Mouse (Mus musculus) hindbrain, embryonic 15.5 days (tissue): ENCODE results near the gene Myo7a. TPM values are rescaled to one million over a fixed set of nuclear protein-coding genes. Genes with fewer than 3 reads are reported as not detected.

ENCODE experiments used
- ATAC-seq: fragments of 200-750 bp; cut with Nextera tagmentation; 2 replicates; pipeline ENCODE4 v1.8.0; 2017; ENCODE audit warnings: low read depth, moderate number of reproducible peaks, moderate TSS enrichment; ENCODE audit not compliant: low FRiP score
- H3K27ac ChIP-seq: fragments of 300-500 bp; sonication (generic); replicated peaks from 2 replicates; pipeline ENCODE4 v1.5.1; 2015; ENCODE audit warnings: mild to moderate bottlenecking, inconsistent platforms
- H3K27me3 ChIP-seq: fragments of 300-500 bp; sonication (generic); 2 replicates; pipeline ENCODE4 v1.6.1; 2015; ENCODE audit warnings: control low read depth, inconsistent platforms
- H3K36me3 ChIP-seq: fragments of 300-500 bp; sonication (generic); 2 replicates; pipeline ENCODE4 v1.6.1; 2015; ENCODE audit warnings: control low read depth, inconsistent platforms
- H3K4me1 ChIP-seq: fragments of 300-500 bp; sonication (generic); replicated peaks from 2 replicates; pipeline ENCODE4 v1.6.1; 2015; ENCODE audit warnings: control low read depth, inconsistent platforms
- H3K4me2 ChIP-seq: fragments of 300-500 bp; sonication (generic); 2 replicates; pipeline ENCODE4 v1.6.1; 2015; ENCODE audit warnings: moderate library complexity, mild to moderate bottlenecking, inconsistent platforms
- H3K4me3 ChIP-seq: fragments of 300-500 bp; sonication (generic); 2 replicates; pipeline ENCODE4 v1.5.1; 2015; ENCODE audit warnings: mild to moderate bottlenecking, inconsistent platforms
- H3K9ac ChIP-seq: fragments of 300-500 bp; sonication (generic); 2 replicates; pipeline ENCODE4 v1.6.1; 2015; ENCODE audit warnings: inconsistent platforms
- H3K9me3 ChIP-seq: fragments of 300-500 bp; sonication (generic); 2 replicates; pipeline ENCODE4 v1.6.1; 2016; ENCODE audit warnings: control low read depth, inconsistent platforms
- WGBS: fragments of 180-500 bp; shearing (Covaris S2); methylation state at CpG from one replicate; pipeline ENCODE4 v1.1.7; 2015; 5-methylcytosine and 5-hydroxymethylcytosine counted together
- polyA plus RNA-seq: library from polyadenylated mRNA; unstranded; fragments of >200 nt; fragmentation: Nextera tagmentation; extraction: Ambion mirVana; gene quantifications from 2 replicates; pipeline ENCODE4 v1.2.1, GENCODE M21; 2015

Myo7a gene
- polyA plus RNA-seq, 1 experiment from 2014 or later: 19.3 TPM

GRCm38 (mm10) chr7:98109771-98110170 lies 9.6 kb downstream of the Myo7a start:
- no peak overlapping the region for H3K27ac ChIP-seq
- no peak overlapping the region for H3K4me3 ChIP-seq
- H3K4me1 ChIP-seq: peaks cover 6% of the 10 kb centered on the region; the same call in 1 of the 2 replicates
- H3K36me3 ChIP-seq: no peaks in the 10 kb centered on the region
- no peak overlapping the region for H3K9ac ChIP-seq
- peaks cover 16% of the 10 kb centered on the region; the same call in 1 of the 2 replicates for H3K27me3 ChIP-seq
- no peaks in the 10 kb centered on the region for H3K9me3 ChIP-seq
- WGBS: 73% methylated on average over 4 of the region's 4 CpGs
- no peak overlapping the region for H3K4me2 ChIP-seq
- ATAC-seq: no peak

GRCm38 (mm10) chr7:98108636-98109430 lies 10.5 kb downstream of the Myo7a start:
- no peaks in the 10 kb centered on the region for H3K9me3 ChIP-seq
- no peak overlapping the region for H3K4me3 ChIP-seq
- peaks cover 7% of the 10 kb centered on the region for H3K4me1 ChIP-seq
- H3K27me3 ChIP-seq: peaks cover 16% of the 10 kb centered on the region; the same call in 1 of the 2 replicates
- H3K4me2 ChIP-seq: no peak overlapping the region
- 84% methylated on average over 16 of the region's 16 CpGs for WGBS
- no peak for ATAC-seq
- no peak overlapping the region for H3K9ac ChIP-seq
- no peak overlapping the region for H3K27ac ChIP-seq
- H3K36me3 ChIP-seq: no peaks in the 10 kb centered on the region

GRCm38 (mm10) chr7:98106272-98106671 lies 13.1 kb downstream of the Myo7a start:
- WGBS: 92% methylated on average over 7 of the region's 7 CpGs
- Histone ChIP-seq H3K4me1 (peaks cover 24% of the 10 kb centered on the region), H3K27ac (no peak overlapping the region), H3K27me3 (0 out of 2 replicates have a peak, but pooled peaks cover 9% of the 10 kb centered on the region), H3K4me3 (no peak overlapping the region), H3K9me3 (no peaks in the 10 kb centered on the region), H3K4me2 (no peak overlapping the region), H3K9ac (no peak overlapping the region), H3K36me3 (no peaks in the 10 kb centered on the region)
- no peak for ATAC-seq

GRCm38 (mm10) chr7:98104481-98105435 lies 14.6 kb downstream of the Myo7a start:
- ATAC-seq: no peak
- Histone ChIP-seq H3K9me3 (no peaks in the 10 kb centered on the region), H3K9ac (no peak overlapping the region), H3K4me3 (no peak overlapping the region), H3K36me3 (no peaks in the 10 kb centered on the region), H3K4me2 (no peak overlapping the region), H3K4me1 (peaks cover 23% of the 10 kb centered on the region), H3K27ac (no peak overlapping the region), H3K27me3 (no peaks in the 10 kb centered on the region)
- WGBS: 69% methylated on average over 16 of the region's 16 CpGs

GRCm38 (mm10) chr7:98103942-98104292 lies 15.4 kb downstream of the Myo7a start:
- no peak; the same call in 1 of the 2 replicates for ATAC-seq
- no peaks in the 10 kb centered on the region for H3K9me3 ChIP-seq
- peaks cover 23% of the 10 kb centered on the region for H3K4me1 ChIP-seq
- no peaks in the 10 kb centered on the region for H3K27me3 ChIP-seq
- 81% methylated on average over 5 of the region's 5 CpGs for WGBS
- no peak overlapping the region for H3K4me3 ChIP-seq
- no peak overlapping the region for H3K27ac ChIP-seq
- no peaks in the 10 kb centered on the region for H3K36me3 ChIP-seq
- no peak overlapping the region for H3K4me2 ChIP-seq
- H3K9ac ChIP-seq: no peak overlapping the region

- H3K36me3 ChIP-seq: no peaks in the 10 kb centered on the region
- ATAC-seq: peak; percentile 66
- 19% methylated on average over 16 of the region's 26 CpGs for WGBS
- H3K4me3 ChIP-seq: peak overlapping the region; percentile 32
- no peaks in the 10 kb centered on the region for H3K27me3 ChIP-seq
- peak overlapping the region; percentile 60 for H3K4me2 ChIP-seq
- no peaks in the 10 kb centered on the region for H3K9me3 ChIP-seq
- H3K4me1 ChIP-seq: peaks cover 23% of the 10 kb centered on the region
- peak overlapping the region; percentile 51 for H3K9ac ChIP-seq
- H3K27ac ChIP-seq: peak overlapping the region; percentile 76
These were observed 16.1 kb downstream of the Myo7a start for GRCm38 (mm10) chr7:98103002-98103941.

GRCm38 (mm10) chr7:98102488-98102887 lies 16.8 kb downstream of the Myo7a start:
- no peaks in the 10 kb centered on the region for H3K9me3 ChIP-seq
- peak overlapping the region; percentile 51 for H3K9ac ChIP-seq
- H3K4me1 ChIP-seq: peaks cover 23% of the 10 kb centered on the region
- no peaks in the 10 kb centered on the region for H3K27me3 ChIP-seq
- ATAC-seq: peak; percentile 37
- H3K4me3 ChIP-seq: no peak overlapping the region
- WGBS: 92% methylated on average over 11 of the region's 11 CpGs
- peaks cover 5% of the 10 kb centered on the region; the same call in 1 of the 2 replicates for H3K36me3 ChIP-seq
- H3K4me2 ChIP-seq: peak overlapping the region; percentile 60
- no peak overlapping the region for H3K27ac ChIP-seq

GRCm38 (mm10) chr7:98097557-98097956 lies 21.8 kb downstream of the Myo7a start:
- H3K4me2 ChIP-seq: no peak overlapping the region
- H3K4me1 ChIP-seq: peaks cover 11% of the 10 kb centered on the region
- no peak overlapping the region for H3K4me3 ChIP-seq
- H3K36me3 ChIP-seq: peaks cover 14% of the 10 kb centered on the region
- WGBS: 93% methylated on average over 8 of the region's 8 CpGs
- no peaks in the 10 kb centered on the region for H3K9me3 ChIP-seq
- ATAC-seq: no peak
- H3K27me3 ChIP-seq: no peaks in the 10 kb centered on the region
- no peak overlapping the region for H3K27ac ChIP-seq
- no peak overlapping the region for H3K9ac ChIP-seq

GRCm38 (mm10) chr7:98095852-98096251 lies 23.5 kb downstream of the Myo7a start:
- H3K9me3 ChIP-seq: no peaks in the 10 kb centered on the region
- no peak overlapping the region for H3K4me3 ChIP-seq
- no peaks in the 10 kb centered on the region for H3K4me1 ChIP-seq
- H3K27me3 ChIP-seq: no peaks in the 10 kb centered on the region
- 96% methylated on average over 4 of the region's 4 CpGs for WGBS
- peaks cover 21% of the 10 kb centered on the region for H3K36me3 ChIP-seq
- ATAC-seq: no peak
- H3K9ac ChIP-seq: no peak overlapping the region
- H3K27ac ChIP-seq: no peak overlapping the region
- H3K4me2 ChIP-seq: no peak overlapping the region

GRCm38 (mm10) chr7:98086346-98086745 lies 33.0 kb downstream of the Myo7a start:
- H3K27ac ChIP-seq: no peak overlapping the region
- H3K9me3 ChIP-seq: no peaks in the 10 kb centered on the region
- no peak overlapping the region for H3K4me3 ChIP-seq
- no peaks in the 10 kb centered on the region for H3K36me3 ChIP-seq
- ATAC-seq: no peak
- no peak overlapping the region for H3K4me2 ChIP-seq
- WGBS: 57% methylated on average over 2 of the region's 2 CpGs
- H3K9ac ChIP-seq: no peak overlapping the region
- H3K27me3 ChIP-seq: no peaks in the 10 kb centered on the region
- H3K4me1 ChIP-seq: 0 out of 2 replicates have a peak, but pooled peaks cover 3% of the 10 kb centered on the region

GRCm38 (mm10) chr7:98085314-98085713 lies 34.0 kb downstream of the Myo7a start:
- Histone ChIP-seq H3K36me3 (no peaks in the 10 kb centered on the region), H3K27ac (no peak overlapping the region), H3K4me2 (no peak overlapping the region), H3K27me3 (no peaks in the 10 kb centered on the region), H3K9me3 (no peaks in the 10 kb centered on the region), H3K4me3 (no peak overlapping the region), H3K4me1 (0 out of 2 replicates have a peak, but pooled peaks cover 3% of the 10 kb centered on the region), H3K9ac (no peak overlapping the region)
- WGBS: 81% methylated on average over 7 of the region's 7 CpGs
- ATAC-seq: no peak
